ENCODE assay signal across 8 mouse cellular contexts in genomic region chr8:124950069-124950456, GRCm38 (mm10). TPM values are rescaled to one million over a fixed set of nuclear protein-coding genes. Genes with fewer than 3 reads are reported as not detected.
DNase-seq lines count a peak whose midpoint lies in the region; ATAC-seq and TF ChIP-seq lines count a peak whose summit lies in the region.

No protein-coding gene starts in this region.

- no peak for TF ChIP-seq CTCF in kidney, adult 2 months (conservative IDR thresholded peaks at IDR 0.05; ENCODE audit: insufficient read depth, insufficient read length, low read depth, low read length)
- TF ChIP-seq CTCF in bone marrow, adult 2 months (IDR thresholded peaks at IDR 0.05; ENCODE audit: control insufficient read depth, insufficient read depth, low read length) = no peak

- peak overlapping the region; percentile 98 for H3K9ac ChIP-seq in hindbrain, embryonic 16.5 days (ENCODE audit: low read depth, low read length)
- H3K9ac ChIP-seq in midbrain, embryonic 16.5 days (ENCODE audit: low read depth, low read length) = peak overlapping the region; percentile 93

- no peaks in the 10 kb centered on the region for H3K36me3 ChIP-seq in kidney, adult 2 months (ENCODE audit: control insufficient read depth, insufficient read depth, low read length)
- H3K36me3 ChIP-seq in hindbrain, embryonic 16.5 days (ENCODE audit: control insufficient read depth, insufficient read depth, low read length) = no peaks in the 10 kb centered on the region
- no peaks in the 10 kb centered on the region for H3K36me3 ChIP-seq in midbrain, embryonic 16.5 days (ENCODE audit: control insufficient read depth, insufficient read depth, low read length)

- H3K27me3 ChIP-seq in kidney, adult 2 months (replicated peaks; ENCODE audit: control insufficient read depth, insufficient read depth, low read length) = no peaks in the 10 kb centered on the region
- no peaks in the 10 kb centered on the region for H3K27me3 ChIP-seq in hindbrain, embryonic 16.5 days (replicated peaks; ENCODE audit: control insufficient read depth, insufficient read depth, low read length)
- no peaks in the 10 kb centered on the region for H3K27me3 ChIP-seq in midbrain, embryonic 16.5 days (ENCODE audit: control insufficient read depth, insufficient read depth, low read depth, low read length)

- H3K9me3 ChIP-seq in hindbrain, embryonic 16.5 days (ENCODE audit: control insufficient read depth, low read length) = no peaks in the 10 kb centered on the region
- H3K9me3 ChIP-seq in midbrain, embryonic 16.5 days (replicated peaks; ENCODE audit: control insufficient read depth, low read length, poor library complexity, severe bottlenecking) = no peaks in the 10 kb centered on the region

- H3K4me2 ChIP-seq in hindbrain, embryonic 16.5 days (ENCODE audit: low read length) = peak overlapping the region; percentile 91
- peak overlapping the region; percentile 63 for H3K4me2 ChIP-seq in midbrain, embryonic 16.5 days (ENCODE audit: low read length)

- 16% methylated on average over 10 of the region's 10 CpGs for WGBS in kidney, adult 2 months
- WGBS in bone marrow, adult 2 months = 19% methylated on average over 10 of the region's 10 CpGs
- 19% methylated on average over 10 of the region's 10 CpGs for WGBS in hindbrain, embryonic 16.5 days
- 25% methylated on average over 10 of the region's 10 CpGs for WGBS in midbrain, embryonic 16.5 days

- TF ChIP-seq POLR2A in kidney, adult 2 months (IDR thresholded peaks at IDR 0.05; ENCODE audit: low read depth, low read length) = no peak
- TF ChIP-seq POLR2A in bone marrow, adult 2 months (IDR thresholded peaks at IDR 0.05; ENCODE audit: borderline replicate concordance, control insufficient read depth, low read depth, low read length) = no peak

- peak overlapping the region; percentile 68 for H3K4me3 ChIP-seq in kidney, adult 2 months (ENCODE audit: insufficient read depth, low read depth, low read length)
- H3K4me3 ChIP-seq in bone marrow, adult 2 months (replicated peaks; ENCODE audit: control insufficient read depth, low read depth, low read length) = peak overlapping the region; percentile 83
- peak overlapping the region; percentile 92 for H3K4me3 ChIP-seq in hindbrain, embryonic 16.5 days (ENCODE audit: low read length)
- H3K4me3 ChIP-seq in midbrain, embryonic 16.5 days (ENCODE audit: low read depth, low read length) = peak overlapping the region; percentile 88

- peak overlapping the region; percentile 96 for H3K27ac ChIP-seq in kidney, adult 2 months (ENCODE audit: insufficient read depth, low read depth, low read length)
- no peak overlapping the region for H3K27ac ChIP-seq in bone marrow, adult 2 months (ENCODE audit: control insufficient read depth, insufficient read depth, low read depth, low read length, poor library complexity)
- peak overlapping the region; percentile 98 for H3K27ac ChIP-seq in hindbrain, embryonic 16.5 days (ENCODE audit: low read depth, low read length)
- H3K27ac ChIP-seq in midbrain, embryonic 16.5 days (ENCODE audit: low read length) = peak overlapping the region; percentile 98

- DNase-seq in kidney, adult 2 months = no peak
- no peak for DNase-seq in kidney, adult 11 months
- DNase-seq in frontal cortex, postnatal 25 days (ENCODE audit: low spot score in 2 of 2) = no peak
- no peak for DNase-seq in adrenal gland, adult 2 months
- DNase-seq in layer of hippocampus, postnatal 25 days (ENCODE audit: extremely low spot score in 1 of 2, low spot score in 1 of 2) = no peak

- H3K4me1 ChIP-seq in kidney, adult 2 months (ENCODE audit: control insufficient read depth, insufficient read depth, low read length) = peaks cover 10% of the 10 kb centered on the region
- peaks cover 2% of the 10 kb centered on the region for H3K4me1 ChIP-seq in bone marrow, adult 2 months (ENCODE audit: control insufficient read depth, insufficient read depth, low read length)
- H3K4me1 ChIP-seq in hindbrain, embryonic 16.5 days (ENCODE audit: control insufficient read depth, insufficient read depth, low read depth, low read length) = peaks cover 31% of the 10 kb centered on the region
- peaks cover 32% of the 10 kb centered on the region for H3K4me1 ChIP-seq in midbrain, embryonic 16.5 days (ENCODE audit: control insufficient read depth, insufficient read depth, low read length)

- ATAC-seq in hindbrain, embryonic 16.5 days = no peak
- ATAC-seq in midbrain, embryonic 16.5 days = peak; percentile 4; the same call in 1 of the 2 replicates

RNA-seq across cellular contexts. Expression of gene Egln1, which starts 0.9 kb away (rescaled TPM):
- 35.8 and 38.8 TPM in 2 replicates for polyA plus RNA-seq in kidney, adult 2 months (2012; rRNA removed)
- polyA plus RNA-seq in bone marrow, adult 2 months (2011; ENCODE audit: insufficient read depth, insufficient read length, low replicate concordance, missing spikeins) = 4.3 and 7.1 TPM in 2 replicates
- polyA plus RNA-seq in hindbrain, embryonic 16.5 days (2015; fragmentation: Nextera tagmentation; extraction: Ambion mirVana) = 14.3 and 14.8 TPM in 2 replicates
- 15.6 and 17.8 TPM in 2 replicates for polyA plus RNA-seq in midbrain, embryonic 16.5 days (2015; fragmentation: Nextera tagmentation; extraction: Ambion mirVana)
- 10 to 100 TPM; 56.1 to 68.0 TPM for total RNA-seq in adrenal gland, adult 2 months (2021)
- polyA plus RNA-seq in adrenal gland, adult 2 months (2012; rRNA removed) = 25.3 and 32.7 TPM in 2 replicates
- total RNA-seq in layer of hippocampus, postnatal 25 days (2021) = 10 to 100 TPM; 60.3 to 69.1 TPM

RNA-seq across cellular contexts. Expression of gene Sprtn, which starts 52.4 kb away (rescaled TPM):
- polyA plus RNA-seq in kidney, adult 2 months (2012; rRNA removed) = 8.3 and 9.5 TPM in 2 replicates
- polyA plus RNA-seq in bone marrow, adult 2 months (2011; ENCODE audit: insufficient read depth, insufficient read length, low replicate concordance, missing spikeins) = 11.8 and 13.8 TPM in 2 replicates
- polyA plus RNA-seq in hindbrain, embryonic 16.5 days (2015; fragmentation: Nextera tagmentation; extraction: Ambion mirVana) = 5.9 and 8.1 TPM in 2 replicates
- polyA plus RNA-seq in midbrain, embryonic 16.5 days (2015; fragmentation: Nextera tagmentation; extraction: Ambion mirVana) = 9.0 and 9.4 TPM in 2 replicates
- total RNA-seq in adrenal gland, adult 2 months (2021) = 10 to 100 TPM; 19.4 to 19.9 TPM
- 7.7 and 9.7 TPM in 2 replicates for polyA plus RNA-seq in adrenal gland, adult 2 months (2012; rRNA removed)
- 10 to 100 TPM; 11.6 to 14.8 TPM for total RNA-seq in layer of hippocampus, postnatal 25 days (2021)

RNA-seq across cellular contexts. Expression of gene Exoc8, which starts 52.6 kb away (rescaled TPM):
- polyA plus RNA-seq in kidney, adult 2 months (2012; rRNA removed) = 8.2 and 8.4 TPM in 2 replicates
- 6.0 and 13.3 TPM in 2 replicates for polyA plus RNA-seq in bone marrow, adult 2 months (2011; ENCODE audit: insufficient read depth, insufficient read length, low replicate concordance, missing spikeins)
- polyA plus RNA-seq in hindbrain, embryonic 16.5 days (2015; fragmentation: Nextera tagmentation; extraction: Ambion mirVana) = 11.7 and 14.8 TPM in 2 replicates
- 14.1 and 15.3 TPM in 2 replicates for polyA plus RNA-seq in midbrain, embryonic 16.5 days (2015; fragmentation: Nextera tagmentation; extraction: Ambion mirVana)
- total RNA-seq in adrenal gland, adult 2 months (2021) = 10 to 100 TPM; 19.9 to 24.2 TPM
- polyA plus RNA-seq in adrenal gland, adult 2 months (2012; rRNA removed) = 9.1 and 10.6 TPM in 2 replicates
- 10 to 100 TPM; 36.9 to 37.3 TPM for total RNA-seq in layer of hippocampus, postnatal 25 days (2021)
